Mouse (Mus musculus) A20 (cell line): ENCODE measurements around the gene Gmppa.

ENCODE experiments used
- DNase-seq: peaks from one replicate; pipeline ENCODE4 v3.0.0-alpha.2; 2011; ENCODE audit warnings: low read depth, low spot score

Gmppa gene

DNA sequence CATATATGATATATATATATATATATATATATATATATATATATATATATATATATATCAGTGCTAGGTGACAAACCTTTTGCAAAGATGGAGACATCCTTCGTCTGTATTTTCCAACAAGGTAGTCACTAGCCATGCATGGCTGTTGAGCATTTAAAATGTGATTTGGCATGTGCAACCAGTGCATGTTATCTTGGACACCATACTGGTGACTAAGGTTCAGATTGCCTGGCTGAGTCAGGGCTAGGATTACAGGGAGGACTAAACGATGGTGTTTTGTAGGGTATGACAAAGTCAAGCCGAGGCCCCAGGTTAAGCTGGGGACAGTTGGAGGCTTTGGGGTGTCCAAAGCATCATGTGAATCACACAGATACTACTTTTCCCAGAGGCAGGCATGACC lies 19.7 kb downstream of the Gmppa start:
- DNase-seq: no peak

DNA sequence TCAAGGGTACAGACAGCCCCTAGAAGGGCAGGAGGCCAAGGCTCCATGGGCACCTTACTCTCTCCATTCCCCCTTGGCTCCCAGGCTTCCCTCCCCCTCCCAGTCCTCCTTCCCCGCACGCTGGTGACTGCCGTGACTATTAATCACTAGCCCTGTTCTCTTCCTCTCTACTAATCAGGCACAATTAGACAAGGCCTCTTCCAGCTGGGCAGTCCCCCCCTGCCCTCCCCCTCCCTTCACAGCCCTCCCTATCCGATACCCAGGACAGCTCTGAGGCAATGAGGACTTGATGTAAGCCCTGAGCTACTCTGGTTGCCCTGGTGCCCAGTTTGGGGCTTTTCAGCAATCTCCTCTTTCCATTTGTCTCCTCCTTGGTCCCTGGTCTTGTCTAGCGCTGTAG lies 20.2 kb downstream of the Gmppa start:
- DNase-seq: no peak

DNA sequence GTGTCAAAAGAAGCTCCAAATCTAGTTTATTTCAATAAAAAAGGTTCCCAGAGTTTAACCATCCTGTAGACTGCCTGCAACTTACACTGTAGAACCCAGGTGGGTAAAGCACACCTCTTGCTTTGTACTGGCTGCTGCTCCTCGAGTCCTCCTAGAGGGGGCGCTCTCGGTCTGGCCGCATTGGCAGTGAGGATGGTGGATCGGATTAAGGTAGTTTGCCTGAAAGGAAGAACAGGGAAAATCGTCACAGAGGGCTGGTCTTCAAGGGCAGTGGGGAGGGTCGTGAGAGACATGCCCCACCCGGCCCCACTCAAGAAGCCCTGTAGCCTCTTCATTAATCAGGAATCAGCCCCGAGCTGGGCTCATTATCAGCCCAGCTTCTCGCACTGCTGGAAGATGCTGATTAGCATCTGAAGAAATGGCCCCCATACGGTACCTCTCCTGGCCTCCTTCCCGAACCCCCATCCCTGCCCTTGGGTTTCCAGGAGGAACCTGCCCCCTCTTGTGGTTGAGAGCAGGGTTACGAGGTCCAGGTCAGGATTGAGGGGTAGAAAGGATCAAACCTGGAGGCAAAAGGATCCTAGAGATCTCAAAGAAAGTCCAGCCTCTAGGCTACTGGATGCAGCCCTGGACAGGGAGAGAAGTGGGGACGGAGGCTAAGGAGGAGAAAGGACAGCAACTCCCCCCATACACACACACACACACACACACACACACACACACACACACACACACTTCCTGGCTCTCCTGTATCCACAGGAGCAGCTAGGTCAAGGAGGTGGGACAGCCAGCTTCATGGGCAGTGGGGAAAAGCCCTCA lies 21.2 kb downstream of the Gmppa start:
- DNase-seq: peak; percentile 35

DNA sequence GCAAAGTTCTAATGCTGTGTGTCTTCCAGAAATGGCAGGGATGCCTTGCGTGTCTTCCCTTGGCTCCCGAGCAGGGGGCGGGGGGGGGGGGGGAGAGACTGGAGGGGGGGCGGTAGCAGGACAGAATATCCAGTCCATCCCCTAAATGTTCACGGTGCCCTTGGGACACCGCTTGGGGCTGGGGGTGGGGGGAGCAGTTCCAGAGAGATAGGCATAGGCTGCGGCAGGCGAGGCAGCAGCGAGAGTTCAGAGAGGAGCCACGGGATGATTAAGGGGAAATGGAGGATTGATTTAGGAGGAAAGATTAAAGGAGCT lies 21.9 kb downstream of the Gmppa start:
- DNase-seq: no peak

DNA sequence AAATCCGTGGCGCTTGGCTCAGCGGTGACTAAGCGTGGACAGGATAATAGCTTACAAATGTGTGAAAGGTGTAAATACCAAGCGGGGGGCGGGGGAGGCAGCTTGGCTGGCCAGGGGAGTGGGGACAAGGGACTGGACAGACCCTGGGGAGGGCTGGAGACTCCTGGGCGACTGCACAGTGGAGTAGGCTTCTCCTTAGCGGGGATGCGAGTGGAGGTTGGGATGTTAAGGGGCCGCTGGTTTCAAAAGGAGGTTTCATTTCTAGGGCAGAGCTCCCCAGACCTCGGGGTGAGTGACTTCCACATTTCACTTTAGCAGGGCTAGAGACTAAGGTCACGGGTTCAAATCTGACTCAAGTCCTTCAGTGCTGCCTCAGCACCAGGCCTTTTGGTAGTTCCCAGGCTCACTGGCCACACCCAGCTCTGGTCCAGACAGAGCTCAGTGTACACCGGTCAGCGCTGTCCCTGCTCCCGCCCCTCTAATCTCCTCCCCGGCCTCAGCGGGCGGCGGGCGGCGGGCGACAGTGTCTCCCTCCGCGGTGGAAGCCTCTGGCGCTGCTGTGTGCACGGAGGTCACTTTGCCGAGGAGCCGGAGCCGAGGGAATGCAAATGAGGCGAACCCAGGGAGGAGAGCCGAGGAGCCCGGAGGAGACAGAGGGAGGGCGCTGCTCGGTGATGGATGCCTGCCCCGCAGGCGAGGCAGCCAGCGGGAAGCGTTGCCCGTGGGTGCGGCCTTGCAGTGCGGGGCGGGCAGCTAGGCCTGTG lies 22.5 kb downstream of the Gmppa start:
- DNase-seq: no peak

DNA sequence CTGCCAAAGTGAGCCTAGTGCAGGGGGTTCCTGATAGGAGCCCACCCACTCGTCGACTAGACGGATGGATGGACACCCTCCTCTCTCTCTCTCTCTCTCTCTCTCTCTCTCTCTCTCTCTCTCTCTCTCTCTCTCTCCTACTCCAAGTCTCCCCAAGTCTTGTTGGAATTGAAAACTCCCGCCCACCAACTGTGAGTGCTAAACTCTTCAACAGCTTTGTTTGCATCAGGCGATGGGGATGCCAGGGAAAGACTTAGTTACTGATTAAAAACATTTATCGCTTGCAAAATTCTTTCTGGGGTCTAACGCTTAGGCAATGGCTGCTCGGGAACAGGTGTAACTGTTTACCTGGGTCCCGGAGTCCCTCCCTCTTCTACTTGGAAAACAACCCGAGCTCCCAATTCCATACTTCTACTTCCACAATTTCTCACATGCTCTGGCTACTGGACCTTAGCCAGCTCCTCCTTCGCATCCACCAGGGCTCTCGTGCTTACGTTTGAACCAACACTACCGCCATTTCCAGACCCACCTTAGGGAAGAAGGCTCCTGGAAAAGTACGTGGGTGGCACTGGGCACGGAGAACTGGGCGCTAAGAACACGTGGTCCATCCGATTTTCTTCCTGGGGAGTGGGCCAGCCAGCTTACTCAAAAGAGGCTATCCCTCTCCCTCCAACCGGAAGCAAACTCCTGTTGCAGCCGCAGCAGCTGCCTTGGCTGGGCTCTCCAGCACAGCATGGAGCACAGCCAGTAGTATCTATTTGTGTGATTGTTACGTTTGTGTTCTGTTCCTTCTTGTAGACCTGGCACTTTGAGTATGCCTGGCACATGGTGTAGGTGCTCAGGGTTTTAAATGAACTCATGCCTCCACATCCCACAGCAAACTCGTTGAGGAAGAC lies 23.3 kb downstream of the Gmppa start:
- no peak for DNase-seq

DNA sequence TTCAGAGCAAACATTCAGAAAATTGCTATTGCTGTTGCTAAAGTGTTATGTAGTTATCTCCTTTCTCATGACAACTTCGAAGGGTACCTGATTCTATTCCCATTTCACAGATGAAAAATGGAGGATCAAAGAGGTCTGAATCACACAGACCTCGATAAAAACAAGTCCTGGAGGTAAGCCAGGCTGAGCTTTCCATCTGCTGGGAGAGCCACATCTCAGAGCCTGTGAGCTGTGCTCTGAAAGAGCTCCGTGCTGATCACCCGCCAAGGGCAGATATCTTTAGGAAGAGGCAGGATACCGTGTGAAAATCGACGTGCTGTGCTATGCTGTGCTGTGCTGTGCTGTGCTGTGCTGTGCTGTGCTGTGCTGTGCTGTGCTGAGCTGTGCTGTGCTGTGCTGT lies 24.6 kb downstream of the Gmppa start:
- no peak for DNase-seq

DNA sequence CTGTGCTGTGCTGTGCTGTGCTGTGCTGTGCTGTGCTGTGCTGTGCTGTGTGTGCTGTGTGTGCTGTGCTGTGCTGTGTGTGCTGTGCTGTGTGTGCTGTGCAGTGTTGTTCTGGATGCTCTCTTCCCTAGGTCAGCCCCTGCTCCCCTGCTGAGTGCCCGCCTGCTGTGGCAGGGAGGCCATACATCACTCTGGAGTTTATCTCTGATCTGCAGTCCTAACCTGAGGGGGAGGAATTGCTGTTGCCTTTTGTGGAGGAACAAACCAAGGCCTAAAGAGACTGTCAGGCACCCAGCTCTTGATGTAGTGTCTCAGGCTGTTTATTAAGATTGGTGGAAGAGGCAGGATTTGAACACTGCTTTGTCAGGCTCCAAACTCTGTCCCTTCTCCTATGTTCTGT lies 26.9 kb downstream of the Gmppa start:
- DNase-seq: no peak

DNA sequence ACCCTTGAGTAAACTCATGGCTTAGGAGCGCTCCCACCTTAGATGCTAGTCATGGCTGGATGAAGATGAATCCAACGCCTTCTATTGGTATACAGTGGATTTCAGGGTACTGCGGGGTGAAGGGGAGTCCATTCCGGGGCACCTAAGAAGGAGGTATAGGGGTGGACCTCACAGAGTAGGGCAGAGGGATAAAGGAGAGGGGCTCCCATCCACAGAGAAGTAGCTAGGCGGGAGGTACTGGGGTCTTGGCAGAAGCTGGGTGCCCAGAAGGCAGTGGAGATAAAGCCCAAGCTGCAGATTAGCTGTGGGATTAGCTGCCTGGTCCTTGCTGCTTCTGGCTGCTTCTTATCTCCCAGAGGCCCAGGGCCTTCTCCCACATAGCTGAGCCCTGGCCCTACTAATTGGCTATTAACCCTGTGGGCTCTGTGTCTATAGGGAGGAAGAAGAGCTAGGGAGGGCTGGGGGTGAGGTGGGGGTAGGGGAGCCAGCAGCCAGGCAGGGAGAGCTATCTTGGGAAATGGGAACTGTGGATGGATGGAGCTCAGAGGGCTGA lies 28.0 kb downstream of the Gmppa start:
- no peak for DNase-seq

DNA sequence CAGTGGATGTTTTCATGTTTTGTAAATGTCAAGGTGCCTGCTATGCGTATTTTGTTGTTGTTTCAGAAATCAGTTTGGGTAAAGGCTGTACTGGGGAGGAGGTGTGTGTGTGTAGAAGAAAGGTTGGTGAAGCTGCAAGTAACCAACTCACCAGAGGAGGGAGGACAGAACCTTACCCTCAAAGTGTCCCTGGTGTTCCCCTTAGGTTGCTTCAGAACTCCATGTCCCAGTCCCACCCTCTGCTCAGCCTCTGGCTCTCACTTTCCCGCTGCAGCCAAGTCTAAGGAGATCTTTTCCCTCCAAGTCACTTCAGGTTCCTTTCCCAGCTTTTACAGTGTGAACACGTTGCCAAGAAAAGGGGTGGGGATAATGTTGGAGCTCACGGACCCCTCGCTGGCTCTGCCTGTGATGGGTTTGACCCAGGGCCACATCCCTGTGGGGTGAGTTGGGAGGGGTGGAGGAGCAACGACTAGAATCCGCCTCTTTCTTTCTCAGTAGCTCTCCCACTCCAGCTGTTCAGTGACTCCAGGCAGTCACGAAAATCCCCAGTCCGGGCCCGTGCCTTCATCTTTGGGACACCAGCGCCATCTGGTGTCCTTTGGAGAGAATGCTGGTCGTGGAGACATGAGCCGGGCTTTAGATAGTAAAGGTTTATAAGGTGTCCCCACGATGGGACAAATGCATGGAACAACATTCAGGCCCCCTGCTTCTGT lies 31.6 kb downstream of the Gmppa start:
- DNase-seq: peak; percentile 67

DNA sequence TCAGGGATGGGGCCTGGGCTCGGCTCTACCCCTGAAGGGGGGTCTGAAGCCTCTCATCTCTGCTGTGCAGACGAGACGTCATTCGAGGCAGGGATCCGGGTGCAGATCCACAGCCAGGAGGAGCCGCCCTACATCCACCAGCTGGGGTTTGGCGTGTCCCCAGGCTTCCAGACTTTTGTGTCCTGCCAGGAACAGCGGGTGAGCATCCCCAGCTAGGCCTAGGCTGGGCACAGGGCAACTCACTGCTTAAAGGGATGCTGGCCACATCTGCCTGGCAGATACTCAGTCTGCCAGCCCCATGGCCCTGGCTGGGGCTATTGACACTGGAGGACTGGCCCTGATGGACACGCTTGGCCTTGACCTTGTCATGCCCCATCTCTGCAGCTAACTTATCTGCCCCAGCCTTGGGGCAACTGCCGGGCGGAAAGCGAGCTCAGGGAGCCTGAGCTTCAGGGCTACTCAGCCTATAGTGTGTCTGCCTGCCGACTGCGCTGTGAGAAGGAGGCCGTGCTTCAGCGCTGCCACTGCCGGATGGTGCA lies 33.6 kb downstream of the Gmppa start:
- no peak for DNase-seq

DNA sequence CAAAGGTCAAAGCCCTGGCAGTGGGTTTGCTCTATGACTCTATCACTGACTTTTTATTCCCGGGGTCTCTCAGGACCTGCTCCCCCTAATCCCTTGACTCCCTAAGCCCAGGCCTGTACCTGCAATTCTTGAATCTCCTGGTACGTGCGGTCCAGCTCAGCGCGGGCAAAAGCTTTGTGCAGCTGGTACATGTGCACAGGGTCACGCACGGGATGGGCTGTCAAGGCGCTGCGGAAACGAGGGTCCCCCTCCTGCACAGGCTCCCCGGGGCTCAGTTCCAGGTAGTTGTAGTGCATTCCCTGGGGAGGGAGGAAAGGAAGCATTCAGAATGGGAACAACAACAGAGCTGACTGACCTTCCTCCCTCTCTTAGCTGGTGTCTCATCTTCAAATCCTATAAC lies 40.7 kb downstream of the Gmppa start:
- no peak for DNase-seq

DNA sequence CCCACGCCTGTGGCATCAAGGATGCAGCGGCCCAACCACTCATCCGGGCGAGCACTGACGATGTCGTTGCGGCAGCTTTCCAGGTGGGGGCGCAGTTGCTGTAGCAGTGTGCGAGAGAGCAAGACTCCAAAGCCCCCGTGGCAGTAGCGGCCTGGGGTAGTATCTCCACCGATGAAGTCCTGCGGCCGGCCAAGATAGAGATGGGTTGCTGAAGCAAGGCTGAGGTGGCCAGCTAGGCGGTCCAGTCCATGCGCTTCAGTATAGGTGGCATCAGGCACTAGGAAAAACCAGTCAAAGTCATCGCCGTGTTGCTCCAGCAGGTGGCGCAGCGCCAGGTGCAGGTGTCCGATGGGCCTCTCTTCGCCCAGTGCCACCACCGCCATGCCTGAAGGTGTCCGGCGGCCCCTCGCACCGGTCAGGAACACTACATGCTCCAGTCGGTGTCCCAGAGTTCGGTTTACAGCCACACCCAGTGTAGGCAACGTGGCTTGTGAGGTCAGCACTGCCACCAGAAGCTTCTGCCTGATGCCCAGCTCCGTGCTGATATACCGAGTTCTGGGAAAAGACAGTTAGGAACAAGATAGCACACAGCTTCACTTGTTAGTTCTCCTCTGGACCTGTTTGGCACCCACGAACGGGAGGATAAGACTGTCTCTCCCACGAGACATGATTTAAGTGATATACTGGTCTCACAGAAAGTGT lies 41.7 kb downstream of the Gmppa start:
- DNase-seq: peak; percentile 91

DNA sequence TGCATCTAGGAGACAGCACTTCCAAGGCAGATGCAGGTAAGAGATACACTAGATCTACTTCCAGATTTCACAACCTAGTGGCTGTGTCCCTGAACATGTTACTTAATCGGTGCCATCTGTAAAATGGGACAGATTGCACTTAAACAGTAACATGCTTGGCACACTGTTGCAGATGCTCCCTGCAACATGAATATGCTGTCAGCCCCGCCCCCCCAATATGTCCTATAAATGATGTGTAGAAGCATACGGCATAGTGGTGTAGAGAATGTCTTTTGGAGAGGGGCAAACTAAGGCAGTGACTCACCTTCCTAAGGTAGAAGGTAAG lies 42.2 kb downstream of the Gmppa start:
- DNase-seq: no peak

DNA sequence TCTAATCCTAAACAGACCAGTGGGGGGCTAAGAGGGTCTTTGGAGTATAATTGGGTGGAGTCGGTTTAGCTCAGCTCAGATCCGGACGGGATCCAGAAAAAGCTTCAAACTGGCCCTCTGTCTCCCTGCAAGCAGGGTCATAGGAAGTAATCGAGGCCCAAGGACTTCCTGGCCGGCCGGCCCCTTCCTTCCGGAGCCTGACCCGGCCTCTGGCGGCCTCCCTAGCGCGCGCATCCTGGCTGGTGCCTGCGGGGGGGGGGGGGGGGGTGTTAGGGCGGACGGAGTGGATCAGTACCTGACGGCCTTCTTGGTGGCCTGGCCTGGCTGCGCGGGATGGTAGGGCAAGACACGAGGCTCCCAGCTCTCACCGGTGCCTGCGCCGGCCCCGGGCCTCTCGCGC lies 42.8 kb downstream of the Gmppa start:
- DNase-seq: no peak

DNA sequence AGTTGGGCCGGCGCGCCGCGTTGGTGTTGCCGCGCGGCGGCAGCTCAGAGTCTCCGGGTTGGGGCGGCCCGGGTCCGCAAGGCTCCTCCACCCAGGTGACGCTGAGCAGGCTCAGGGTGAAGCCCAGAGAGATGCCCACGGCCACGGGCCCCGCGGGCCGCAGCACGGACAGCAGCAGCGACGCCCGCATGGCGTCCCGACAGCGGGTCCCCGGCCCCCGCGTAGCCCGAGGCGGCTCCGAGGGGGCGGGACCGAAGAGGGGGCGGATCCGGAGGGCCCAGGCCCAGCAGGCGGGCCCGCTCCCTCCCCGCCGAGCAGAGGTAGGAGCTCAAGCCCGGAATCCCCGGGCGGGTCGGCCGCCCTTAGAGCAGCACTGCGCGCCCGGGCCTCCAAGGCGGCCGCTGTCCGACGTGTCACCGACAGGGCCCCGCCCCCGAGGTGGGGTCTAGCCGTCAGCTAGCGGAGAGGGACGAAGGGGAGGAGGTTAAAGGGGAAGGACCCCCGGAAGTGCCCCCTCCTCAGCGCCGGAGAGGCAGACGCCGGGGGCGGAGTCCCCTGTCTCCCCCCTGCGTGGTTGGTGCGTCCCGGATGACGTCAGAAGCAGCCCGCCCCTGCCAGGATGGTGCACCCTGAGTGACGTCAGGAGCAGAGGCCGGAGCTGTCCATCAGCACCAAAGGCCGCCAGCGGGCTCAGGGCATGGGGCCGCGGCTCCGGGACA lies 43.3 kb downstream of the Gmppa start, which contains the start of the genes Chpf and Tmem198:
Chpf (minus strand) TSS at position 392 of the 719 bp plus-strand sequence.
Tmem198 (plus strand) TSS at position 617 of the 719 bp plus-strand sequence.
- peak; percentile 98 for DNase-seq

DNA sequence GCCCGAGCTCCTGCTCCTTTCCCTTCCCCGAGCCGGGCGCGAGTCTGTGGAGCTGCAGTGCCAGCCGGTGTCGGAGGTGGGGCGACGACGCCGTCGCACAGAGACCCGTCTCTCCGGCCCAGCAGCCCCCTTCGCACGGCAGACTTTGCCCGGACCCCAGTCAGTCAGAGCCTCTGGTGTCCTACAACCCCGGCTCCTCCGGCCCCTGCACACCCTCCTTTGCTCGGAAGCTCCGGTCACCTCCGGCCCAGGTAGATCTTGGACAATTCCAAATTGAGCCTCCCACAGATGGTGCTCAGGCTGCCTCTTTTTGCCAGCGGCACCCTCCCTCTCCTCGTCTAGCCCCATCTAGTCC lies 43.9 kb downstream of the Gmppa start:
- DNase-seq: no peak

DNA sequence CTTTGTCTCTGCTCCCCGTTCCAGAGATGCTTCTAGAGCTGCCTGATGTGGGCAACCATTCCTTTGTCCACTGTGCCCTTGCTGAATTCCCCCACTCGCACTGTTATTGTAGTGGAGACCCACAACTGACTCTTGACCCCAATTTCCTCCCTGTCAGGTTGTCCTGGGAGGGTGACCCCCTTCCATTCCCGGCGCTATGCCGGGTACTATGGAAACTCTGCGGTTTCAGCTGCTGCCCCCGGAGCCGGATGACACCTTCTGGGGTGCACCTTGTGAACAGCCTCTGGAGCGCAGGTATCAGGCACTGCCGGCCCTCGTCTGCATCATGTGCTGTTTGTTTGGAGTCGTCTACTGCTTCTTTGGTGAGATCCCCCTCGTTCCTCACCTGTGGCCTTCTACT lies 44.3 kb downstream of the Gmppa start:
- DNase-seq: no peak

DNA sequence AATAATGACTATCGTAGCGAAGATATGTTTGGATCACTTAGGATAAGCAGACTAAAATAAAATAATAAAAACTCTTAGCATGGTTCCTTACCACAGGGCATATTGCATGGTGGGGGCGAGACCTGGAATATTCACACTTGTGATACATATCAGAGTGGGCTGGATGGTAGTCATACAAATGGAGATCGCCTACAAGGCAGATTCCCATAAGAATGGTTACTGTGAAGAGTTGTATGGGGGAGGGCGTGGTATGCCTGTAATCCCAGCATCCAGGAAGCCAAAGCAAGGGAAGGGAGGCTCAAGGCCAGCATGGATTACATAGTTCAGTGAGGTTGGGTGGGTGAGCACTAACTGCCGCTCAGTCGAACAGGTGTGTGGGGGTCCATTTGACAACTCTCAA lies 45.0 kb downstream of the Gmppa start:
- DNase-seq: no peak

DNA sequence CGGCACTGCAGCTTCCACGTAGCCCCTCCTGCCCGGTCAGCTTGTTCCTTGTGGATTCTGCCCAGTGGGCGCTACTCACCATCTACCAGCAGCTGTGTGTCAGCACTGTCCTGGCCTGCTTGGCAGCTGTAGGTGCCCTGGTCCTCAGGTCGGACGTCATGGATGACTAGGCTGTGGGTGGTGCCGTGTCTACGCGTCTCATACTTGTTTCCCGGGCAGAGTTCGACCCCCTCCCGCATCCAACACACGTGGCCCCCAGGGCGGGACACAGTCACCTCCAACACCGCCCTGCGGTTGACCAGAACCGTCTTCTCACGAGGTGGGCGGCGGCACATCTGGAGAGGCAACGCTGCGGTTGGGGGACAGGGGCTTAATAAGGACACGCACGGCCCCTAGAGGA lies 50.8 kb downstream of the Gmppa start:
- no peak for DNase-seq
